Mouse (Mus musculus) hindbrain, embryonic 15.5 days (tissue): ENCODE measurements at regions not wholly inside any gene's neighbourhood (a gene's known extent, or its start where the extent isn't known, plus 50 kb on each side); places are given as distances from the start of the nearest gene placed in this dataset.

Experiments used
- ATAC-seq: fragments of 200-750 bp; cut with Nextera tagmentation; 2 replicates; pipeline ENCODE4 v1.8.0; 2017; ENCODE audit warnings: low read depth, moderate number of reproducible peaks, moderate TSS enrichment; ENCODE audit not compliant: low FRiP score
- H3K27ac ChIP-seq: fragments of 300-500 bp; sonication (generic); replicated peaks from 2 replicates; pipeline ENCODE4 v1.5.1; 2015; ENCODE audit warnings: mild to moderate bottlenecking, inconsistent platforms
- H3K27me3 ChIP-seq: fragments of 300-500 bp; sonication (generic); 2 replicates; pipeline ENCODE4 v1.6.1; 2015; ENCODE audit warnings: control low read depth, inconsistent platforms
- H3K36me3 ChIP-seq: fragments of 300-500 bp; sonication (generic); 2 replicates; pipeline ENCODE4 v1.6.1; 2015; ENCODE audit warnings: control low read depth, inconsistent platforms
- H3K4me1 ChIP-seq: fragments of 300-500 bp; sonication (generic); replicated peaks from 2 replicates; pipeline ENCODE4 v1.6.1; 2015; ENCODE audit warnings: control low read depth, inconsistent platforms
- H3K4me2 ChIP-seq: fragments of 300-500 bp; sonication (generic); 2 replicates; pipeline ENCODE4 v1.6.1; 2015; ENCODE audit warnings: moderate library complexity, mild to moderate bottlenecking, inconsistent platforms
- H3K4me3 ChIP-seq: fragments of 300-500 bp; sonication (generic); 2 replicates; pipeline ENCODE4 v1.5.1; 2015; ENCODE audit warnings: mild to moderate bottlenecking, inconsistent platforms
- H3K9ac ChIP-seq: fragments of 300-500 bp; sonication (generic); 2 replicates; pipeline ENCODE4 v1.6.1; 2015; ENCODE audit warnings: inconsistent platforms
- H3K9me3 ChIP-seq: fragments of 300-500 bp; sonication (generic); 2 replicates; pipeline ENCODE4 v1.6.1; 2016; ENCODE audit warnings: control low read depth, inconsistent platforms
- WGBS: fragments of 180-500 bp; shearing (Covaris S2); methylation state at CpG from one replicate; pipeline ENCODE4 v1.1.7; 2015; 5-methylcytosine and 5-hydroxymethylcytosine counted together

- 82% methylated on average over 12 of the region's 12 CpGs for WGBS
- Histone ChIP-seq H3K4me3 (no peak overlapping the region), H3K4me1 (no peaks in the 10 kb centered on the region), H3K27me3 (no peaks in the 10 kb centered on the region), H3K9ac (no peak overlapping the region), H3K36me3 (no peaks in the 10 kb centered on the region), H3K27ac (no peak overlapping the region), H3K9me3 (no peaks in the 10 kb centered on the region), H3K4me2 (no peak overlapping the region)
- no peak for ATAC-seq
Observed at GRCm38 (mm10) chr17:50388715-50389710, 95.6 kb upstream of the Dazl start.

- no peaks in the 10 kb centered on the region for H3K9me3 ChIP-seq
- ATAC-seq, result no peak
- H3K4me3 ChIP-seq, result no peak overlapping the region
- H3K9ac ChIP-seq, result no peak overlapping the region
- no peaks in the 10 kb centered on the region for H3K27me3 ChIP-seq
- no peaks in the 10 kb centered on the region for H3K36me3 ChIP-seq
- no peaks in the 10 kb centered on the region for H3K4me1 ChIP-seq
- H3K4me2 ChIP-seq, result no peak overlapping the region
- no peak overlapping the region for H3K27ac ChIP-seq
- WGBS, result 89% methylated on average over 1 of the region's 1 CpGs
Observed at GRCm38 (mm10) chr17:50390151-50390550, 96.7 kb upstream of the Dazl start.

- WGBS, result 86% methylated on average over 4 of the region's 4 CpGs
- Histone ChIP-seq H3K27me3 (no peaks in the 10 kb centered on the region), H3K4me1 (no peaks in the 10 kb centered on the region), H3K4me2 (no peak overlapping the region), H3K9ac (no peak overlapping the region), H3K27ac (no peak overlapping the region), H3K36me3 (no peaks in the 10 kb centered on the region), H3K4me3 (no peak overlapping the region), H3K9me3 (no peaks in the 10 kb centered on the region)
- ATAC-seq, result no peak
Observed at GRCm38 (mm10) chr17:50391207-50391606, 97.8 kb upstream of the Dazl start.

GRCm38 (mm10) chr17:50391996-50392395, 98.6 kb upstream of the Dazl start:
- H3K9me3 ChIP-seq, result no peaks in the 10 kb centered on the region
- no peak overlapping the region for H3K4me3 ChIP-seq
- H3K27me3 ChIP-seq, result no peaks in the 10 kb centered on the region
- H3K36me3 ChIP-seq, result no peaks in the 10 kb centered on the region
- no peak overlapping the region for H3K4me2 ChIP-seq
- no peak overlapping the region for H3K27ac ChIP-seq
- H3K4me1 ChIP-seq, result no peaks in the 10 kb centered on the region
- no peak overlapping the region for H3K9ac ChIP-seq
- no peak for ATAC-seq
- 94% methylated on average over 11 of the region's 11 CpGs for WGBS

GRCm38 (mm10) chr17:50392428-50392827, 99.0 kb upstream of the Dazl start:
- Histone ChIP-seq H3K27me3 (no peaks in the 10 kb centered on the region), H3K9me3 (no peaks in the 10 kb centered on the region), H3K4me3 (no peak overlapping the region), H3K36me3 (no peaks in the 10 kb centered on the region), H3K4me2 (no peak overlapping the region), H3K9ac (no peak overlapping the region), H3K27ac (no peak overlapping the region), H3K4me1 (no peaks in the 10 kb centered on the region)
- no peak for ATAC-seq
- 87% methylated on average over 6 of the region's 6 CpGs for WGBS

- Histone ChIP-seq H3K27me3 (no peaks in the 10 kb centered on the region), H3K4me2 (no peak overlapping the region), H3K9ac (no peak overlapping the region), H3K9me3 (no peaks in the 10 kb centered on the region), H3K27ac (no peak overlapping the region), H3K36me3 (no peaks in the 10 kb centered on the region), H3K4me3 (no peak overlapping the region), H3K4me1 (no peaks in the 10 kb centered on the region)
- no peak for ATAC-seq
- WGBS, result 80% methylated on average over 2 of the region's 2 CpGs
Observed at GRCm38 (mm10) chr17:50392966-50393365, 99.5 kb upstream of the Dazl start.

- H3K4me3 ChIP-seq, result no peak overlapping the region
- no peaks in the 10 kb centered on the region for H3K4me1 ChIP-seq
- WGBS, result 52% methylated on average over 3 of the region's 3 CpGs
- H3K36me3 ChIP-seq, result no peaks in the 10 kb centered on the region
- no peaks in the 10 kb centered on the region for H3K9me3 ChIP-seq
- H3K27ac ChIP-seq, result no peak overlapping the region
- no peak for ATAC-seq
- H3K4me2 ChIP-seq, result no peak overlapping the region
- no peak overlapping the region for H3K9ac ChIP-seq
- H3K27me3 ChIP-seq, result no peaks in the 10 kb centered on the region
Observed at GRCm38 (mm10) chr17:50393698-50394097, 100.3 kb upstream of the Dazl start.

GRCm38 (mm10) chr17:50394801-50395200, 101.4 kb upstream of the Dazl start:
- no peak for ATAC-seq
- WGBS, result 95% methylated on average over 1 of the region's 1 CpGs

GRCm38 (mm10) chr17:50395669-50396068, 102.2 kb upstream of the Dazl start:
- Histone ChIP-seq H3K27me3 (no peaks in the 10 kb centered on the region), H3K9me3 (no peaks in the 10 kb centered on the region), H3K4me1 (no peaks in the 10 kb centered on the region), H3K4me3 (no peak overlapping the region), H3K9ac (no peak overlapping the region), H3K36me3 (no peaks in the 10 kb centered on the region), H3K4me2 (no peak overlapping the region), H3K27ac (no peak overlapping the region)
- 94% methylated on average over 11 of the region's 11 CpGs for WGBS
- no peak for ATAC-seq

More at GRCm38 (mm10) chr17:50394801-50395200, 101.4 kb upstream of the Dazl start:
- H3K27me3 ChIP-seq, result no peaks in the 10 kb centered on the region
- H3K27ac ChIP-seq, result no peak overlapping the region
- no peak overlapping the region for H3K4me2 ChIP-seq
- no peak overlapping the region for H3K4me3 ChIP-seq
- no peak overlapping the region for H3K9ac ChIP-seq
- no peaks in the 10 kb centered on the region for H3K9me3 ChIP-seq
- no peaks in the 10 kb centered on the region for H3K4me1 ChIP-seq
- H3K36me3 ChIP-seq, result no peaks in the 10 kb centered on the region

- ATAC-seq, result no peak
- no peaks in the 10 kb centered on the region for H3K27me3 ChIP-seq
- H3K4me3 ChIP-seq, result no peak overlapping the region
- WGBS, result 60% methylated on average over 4 of the region's 4 CpGs
- H3K9ac ChIP-seq, result no peak overlapping the region
- H3K36me3 ChIP-seq, result no peaks in the 10 kb centered on the region
- no peak overlapping the region for H3K4me2 ChIP-seq
- no peaks in the 10 kb centered on the region for H3K9me3 ChIP-seq
- H3K27ac ChIP-seq, result no peak overlapping the region
- no peaks in the 10 kb centered on the region for H3K4me1 ChIP-seq
Observed at GRCm38 (mm10) chr17:50397324-50397723, 103.9 kb upstream of the Dazl start.

GRCm38 (mm10) chr17:50407249-50407990, 101.8 kb upstream of the Plcl2 start:
- Histone ChIP-seq H3K27ac (peak overlapping the region; percentile 1; the same call in 1 of the 2 replicates), H3K4me3 (no peak overlapping the region)
- 47% methylated on average over 11 of the region's 11 CpGs for WGBS

GRCm38 (mm10) chr17:50408581-50408980, 100.6 kb upstream of the Plcl2 start:
- Histone ChIP-seq H3K9me3 (no peaks in the 10 kb centered on the region), H3K27ac (no peak overlapping the region), H3K36me3 (no peaks in the 10 kb centered on the region), H3K4me1 (no peaks in the 10 kb centered on the region), H3K27me3 (no peaks in the 10 kb centered on the region), H3K9ac (no peak overlapping the region), H3K4me3 (no peak overlapping the region), H3K4me2 (no peak overlapping the region)
- WGBS, result 89% methylated on average over 10 of the region's 10 CpGs
- no peak for ATAC-seq

More at GRCm38 (mm10) chr17:50407249-50407990, 101.8 kb upstream of the Plcl2 start:
- H3K9me3 ChIP-seq, result no peaks in the 10 kb centered on the region
- H3K4me1 ChIP-seq, result no peaks in the 10 kb centered on the region
- peak; percentile 51; the same call in 1 of the 2 replicates for ATAC-seq
- no peak overlapping the region for H3K9ac ChIP-seq
- no peak overlapping the region for H3K4me2 ChIP-seq
- H3K36me3 ChIP-seq, result no peaks in the 10 kb centered on the region
- H3K27me3 ChIP-seq, result no peaks in the 10 kb centered on the region
